Mouse (Mus musculus) left cerebral cortex, adult 18-20 months (tissue): ENCODE results near the gene Gm21560. TPM values are rescaled to one million over a fixed set of nuclear protein-coding genes. Genes with fewer than 3 reads are reported as not detected.
"Not testable (repeated sequence)": the region's sequence is repeated elsewhere in the genome, so short reads cannot be mapped to it uniquely, and the experiment has no call there.

ENCODE experiments used
- DNase-seq, 2 experiments: peaks; one replicate each; pipeline ENCODE4 v3.0.0; 2021 to 2022; ENCODE audit warnings: low spot score in 2 of 2, mixed read lengths in 1 of 2
- long read RNA-seq, 2 experiments: library from polyadenylated mRNA; stranded (forward); transcript quantifications; one replicate each; pipeline ENCODE4 v2.0.0; 2021
- total RNA-seq, 2 experiments: library from RNA; stranded (reverse); gene quantifications; 2 replicates each; pipeline ENCODE4 v1.2.3; 2021

The Gm21560 gene
- total RNA-seq: under 1 TPM; 0.68 to 0.84 TPM
- long read RNA-seq, experiment 1: 0 reads
- long read RNA-seq, experiment 2: 0 reads

DNA sequence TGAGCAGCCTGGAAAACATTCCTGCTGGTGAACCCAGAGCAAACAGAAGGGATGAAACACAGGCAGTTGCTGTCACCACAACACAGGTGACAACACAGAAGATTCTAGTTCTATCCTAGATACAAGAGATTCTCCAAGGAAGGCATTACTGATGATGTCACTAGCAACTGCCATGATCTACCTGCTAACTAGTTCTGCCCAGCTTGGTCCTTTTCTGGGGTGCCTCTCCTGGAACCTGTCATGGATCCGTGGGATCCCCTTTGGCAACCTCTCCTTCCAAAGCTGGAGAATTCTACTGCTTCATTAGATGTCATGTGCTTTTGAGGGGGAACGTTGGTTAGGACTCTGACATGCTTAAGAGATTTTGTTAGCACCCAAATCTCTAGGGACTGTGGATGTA, at the start of gene Gm21560:
Gene Gm21560 (minus strand): TSS at position 101 of the 400 bp plus-strand sequence.
- not testable (repeated sequence) for DNase-seq

DNA sequence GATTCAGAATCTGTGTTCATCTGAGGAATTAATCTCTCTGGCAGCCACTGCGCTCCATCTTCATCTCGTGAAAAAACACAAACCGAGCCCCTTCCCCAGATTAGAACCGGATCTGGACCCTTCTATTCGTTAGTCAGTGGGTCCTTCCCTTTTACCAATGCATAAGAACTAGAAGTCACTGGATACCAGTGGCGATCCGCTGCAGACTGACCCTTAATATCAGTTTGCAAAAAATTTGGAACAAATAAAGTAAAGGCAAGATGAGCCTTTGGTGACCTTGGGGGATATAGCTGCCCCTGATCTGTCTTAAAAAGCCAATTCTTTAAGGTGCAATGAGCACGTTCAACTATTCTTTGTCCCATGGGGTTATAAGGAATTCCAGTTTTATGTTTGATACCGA, 55.6 kb downstream of the Gm21560 start:
- peak in 1 of 2 experiments; percentile 1 for DNase-seq

DNA sequence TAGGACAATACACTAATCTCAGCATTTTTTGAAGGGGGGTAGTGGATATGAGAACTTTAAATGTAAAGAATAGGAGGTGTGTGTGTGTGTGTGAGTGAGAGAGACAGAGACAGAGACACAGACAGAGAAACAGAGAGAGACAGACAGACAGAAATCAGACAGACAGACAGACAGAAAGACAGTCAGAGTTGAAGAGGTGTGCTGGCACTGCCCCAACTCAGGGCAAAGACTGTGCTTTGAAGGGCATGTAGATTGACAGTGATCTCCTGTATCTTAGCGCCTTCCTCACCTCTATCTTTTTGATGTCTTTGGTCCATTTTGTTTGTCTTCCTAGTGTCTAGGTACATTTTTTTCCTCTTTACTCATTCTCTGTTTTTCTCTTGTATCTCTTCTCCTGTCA, 58.0 kb downstream of the Gm21560 start:
- not testable (repeated sequence) for DNase-seq

Other genes with a start within 250 kb of the Gm21560 start
- gene Gm3453, start 240.2 kb downstream of the Gm21560 start, total RNA-seq: not detected
- not detected for gene Gm6337, start 161.0 kb downstream of the Gm21560 start, total RNA-seq
- not detected for gene Gm8206, start 125.3 kb downstream of the Gm21560 start, total RNA-seq
- under 1 TPM; 0.56 to 0.68 TPM for gene Gm3468, start 110.6 kb downstream of the Gm21560 start, total RNA-seq
- not detected for gene Gm3476, start 93.5 kb downstream of the Gm21560 start, total RNA-seq
- 1 to 10 TPM; 1.4 to 1.6 TPM for gene Gm3411, start 68.0 kb upstream of the Gm21560 start, total RNA-seq
- gene Gm21103, start 85.6 kb upstream of the Gm21560 start, total RNA-seq: not detected
- not detected for gene Gm3618, start 124.4 kb upstream of the Gm21560 start, total RNA-seq
- gene Gm16440, start 171.0 kb upstream of the Gm21560 start, total RNA-seq: not detected
- gene Gm3591, start 193.2 kb upstream of the Gm21560 start, total RNA-seq: 1 to 10 TPM in 1 of 2 experiments, not detected in 1; 1.8 TPM
- gene Gm3594, start 225.3 kb upstream of the Gm21560 start, total RNA-seq: not detected